Mouse (Mus musculus): ENCODE results near the gene Luc7l2. TPM values are rescaled to one million over a fixed set of nuclear protein-coding genes. Genes with fewer than 3 reads are reported as not detected.
A peak's percentile ranks its signal among the peaks of the same experiment; 100 is the strongest.
"Not testable (repeated sequence)": the region's sequence is repeated elsewhere in the genome, so short reads cannot be mapped to it uniquely, and the experiment has no call there.

Gene Luc7l2
- total and polyA plus RNA-seq, 3 experiments = 28.1 to 99.9 (median 91.7) TPM

DNA sequence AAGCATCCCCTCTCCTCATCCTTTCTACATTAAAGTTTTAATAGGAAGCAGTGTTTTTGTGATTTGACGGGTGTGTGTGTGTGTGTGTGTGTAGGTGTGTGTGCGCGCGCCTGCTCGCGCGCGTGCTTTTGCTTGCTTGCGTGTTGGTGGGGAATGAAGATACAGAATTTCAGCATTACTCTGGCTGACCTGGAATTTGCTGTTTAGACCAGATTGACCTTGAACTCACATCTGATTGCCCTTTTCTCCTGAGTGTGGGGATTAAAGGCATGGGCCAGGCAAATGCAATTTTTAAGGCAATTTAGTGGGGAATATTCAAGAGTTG lies 15.8 kb upstream of the Luc7l2 start:
- Histone ChIP-seq H3K79me2 (replicated peaks; ENCODE audit: control insufficient read depth, insufficient read depth, low read length) (no peaks in the 10 kb centered on the region), H3K9ac (ENCODE audit: low read depth, low read length) (peak overlapping the region; percentile 93), H3K4me3 (peak overlapping the region; percentile 79), H3K36me3 (ENCODE audit: control insufficient read depth, insufficient read depth, low read length) (no peaks in the 10 kb centered on the region), H3K4me1 (ENCODE audit: control insufficient read depth, insufficient read depth, low read length) (peaks cover 2% of the 10 kb centered on the region; the same call in 1 of the 2 replicates), H3K27me3 (ENCODE audit: control insufficient read depth, insufficient read depth, low read length) (no peaks in the 10 kb centered on the region), H3K27ac (peak overlapping the region; percentile 99)
- no peak for DNase-seq
- 0 out of 2 replicates have a peak, but pooled peaks have one; percentile 44 for TF ChIP-seq EP300 (IDR thresholded peaks at IDR 0.05; ENCODE audit: insufficient read depth, low read depth, low read length)
- no peak for TF ChIP-seq CTCF (IDR thresholded peaks at IDR 0.05)
- TF ChIP-seq POLR2A (IDR thresholded peaks at IDR 0.05; ENCODE audit: insufficient read depth, low read depth, low read length) = no peak
- intact Hi-C loops (cut with DNase I) = loop anchor here (10.0 kb wide), 2 partner anchors 181 to 339 kb away; partner anchors contain the start of genes Hipk2, Tbxas1 and Zc3hav1
- under 1% methylated on average over 9 of the region's 9 CpGs for WGBS

DNA sequence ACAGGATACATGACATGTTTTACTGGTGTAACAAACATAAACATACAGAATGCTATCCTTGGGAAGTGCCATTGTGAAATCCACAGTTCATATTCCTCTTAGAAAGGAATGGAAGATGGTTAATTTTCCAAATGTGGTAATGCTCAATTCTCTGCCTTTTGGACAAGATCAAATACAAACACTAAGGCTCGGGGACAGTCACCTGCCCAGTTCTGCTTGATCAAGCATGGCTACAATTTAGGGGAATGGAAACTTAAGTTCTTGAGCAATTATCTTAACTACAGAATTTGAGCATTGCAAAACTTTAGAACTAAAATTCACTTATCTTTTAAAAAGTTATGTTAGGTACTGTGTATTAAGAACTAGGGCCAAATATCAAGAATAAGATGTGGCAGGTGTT lies 15.3 kb upstream of the Luc7l2 start:
- WGBS = 93% methylated on average over 1 of the region's 1 CpGs
- Histone ChIP-seq H3K36me3 (ENCODE audit: control insufficient read depth, insufficient read depth, low read length) (no peaks in the 10 kb centered on the region), H3K27ac (peak overlapping the region; percentile 99)

DNA sequence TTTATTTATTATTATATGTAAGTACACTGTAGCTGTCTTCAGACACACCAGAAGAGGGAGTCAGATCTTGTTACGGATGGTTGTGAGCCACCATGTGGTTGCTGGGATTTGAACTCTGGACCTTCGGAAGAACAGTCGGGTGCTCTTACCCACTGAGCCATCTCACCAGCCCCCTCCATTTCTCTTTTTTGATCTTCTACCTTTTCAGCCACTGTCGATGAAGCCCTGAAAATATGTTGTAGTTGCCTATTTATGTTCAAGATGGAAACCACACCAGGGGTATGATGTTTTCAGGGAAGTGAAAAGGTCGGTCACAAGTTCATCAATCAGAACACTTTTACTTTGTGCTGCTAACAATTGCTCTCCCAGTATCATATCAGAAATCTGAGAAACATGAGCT lies 7.0 kb upstream of the Luc7l2 start:
- DNase-seq; intact Hi-C loops (cut with DNase I); H3K9ac ChIP-seq (ENCODE audit: low read depth, low read length); H3K27ac ChIP-seq; H3K4me1 ChIP-seq (ENCODE audit: control insufficient read depth, insufficient read depth, low read length); H3K27me3 ChIP-seq (ENCODE audit: control insufficient read depth, insufficient read depth, low read length); H3K4me3 ChIP-seq; H3K36me3 ChIP-seq (ENCODE audit: control insufficient read depth, insufficient read depth, low read length); H3K79me2 ChIP-seq (replicated peaks; ENCODE audit: control insufficient read depth, insufficient read depth, low read length): not testable (repeated sequence)
- WGBS = 89% methylated on average over 5 of the region's 5 CpGs

More for the DNA sequence above, 15.3 kb upstream of the Luc7l2 start:
- DNase-seq = no peak
- Histone ChIP-seq H3K79me2 (replicated peaks; ENCODE audit: control insufficient read depth, insufficient read depth, low read length) (no peaks in the 10 kb centered on the region), H3K4me1 (ENCODE audit: control insufficient read depth, insufficient read depth, low read length) (peaks cover 2% of the 10 kb centered on the region; the same call in 1 of the 2 replicates), H3K27me3 (ENCODE audit: control insufficient read depth, insufficient read depth, low read length) (no peaks in the 10 kb centered on the region), H3K9ac (ENCODE audit: low read depth, low read length) (no peak overlapping the region), H3K4me3 (peak overlapping the region; percentile 79)
- intact Hi-C loops (cut with DNase I) = loop anchor here (10.0 kb wide), 2 partner anchors 181 to 339 kb away; partner anchors contain the start of genes Hipk2, Tbxas1 and Zc3hav1
- TF ChIP-seq CTCF (IDR thresholded peaks at IDR 0.05) = no peak
- TF ChIP-seq POLR2A (IDR thresholded peaks at IDR 0.05; ENCODE audit: insufficient read depth, low read depth, low read length) = no peak
- no peak for TF ChIP-seq EP300 (IDR thresholded peaks at IDR 0.05; ENCODE audit: insufficient read depth, low read depth, low read length)

DNA sequence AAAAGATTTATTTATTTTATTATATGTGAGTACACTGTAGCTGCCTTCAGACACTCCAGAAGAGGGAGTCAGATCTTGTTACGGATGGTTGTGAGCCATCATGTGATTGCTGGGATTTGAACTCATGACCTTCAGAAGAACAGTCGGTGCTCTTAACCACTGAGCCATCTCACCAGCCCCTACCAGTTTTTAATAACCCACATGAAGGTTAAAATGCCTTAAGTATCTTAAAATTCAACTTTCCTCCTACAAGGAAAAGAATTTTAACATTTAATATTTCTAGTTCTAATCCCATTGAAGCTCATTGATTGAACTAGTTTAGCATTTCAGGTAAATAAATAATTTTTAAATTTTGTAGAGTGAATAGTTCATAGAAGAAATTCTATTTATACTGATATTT lies 4.1 kb upstream of the Luc7l2 start:
- intact Hi-C loops (cut with DNase I); H3K27ac ChIP-seq: not testable (repeated sequence)
- WGBS = 87% methylated on average over 2 of the region's 2 CpGs

DNA sequence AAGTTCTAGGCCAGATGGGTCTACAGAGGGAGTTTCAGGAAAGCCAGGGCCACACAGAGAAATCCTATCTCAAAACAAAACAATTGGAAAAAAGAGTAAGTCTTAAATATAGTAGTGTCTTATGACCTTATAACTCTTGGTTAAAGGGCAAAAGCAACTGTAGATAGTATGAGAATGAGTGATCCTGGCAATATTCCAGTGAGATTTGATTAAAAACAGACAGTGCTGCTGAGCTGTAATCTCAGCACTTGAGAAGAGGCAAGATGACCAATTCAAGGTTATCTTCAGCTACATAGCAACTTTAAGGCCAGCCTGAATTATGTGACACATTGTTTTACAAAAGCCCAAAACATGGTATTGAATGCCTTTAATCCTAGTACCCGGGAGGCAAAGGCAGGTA lies 3.4 kb upstream of the Luc7l2 start:
- H3K27me3 ChIP-seq (ENCODE audit: control insufficient read depth, insufficient read depth, low read length) = no peaks in the 10 kb centered on the region
- H3K79me2 ChIP-seq (replicated peaks; ENCODE audit: control insufficient read depth, insufficient read depth, low read length) = no peaks in the 10 kb centered on the region
- peak overlapping the region; percentile 21 for H3K27ac ChIP-seq
- WGBS = 39% methylated on average over 1 of the region's 1 CpGs
- H3K9ac ChIP-seq (ENCODE audit: low read depth, low read length) = no peak overlapping the region
- intact Hi-C loops (cut with DNase I) = no loop called here
- no peak for DNase-seq
- TF ChIP-seq CTCF (IDR thresholded peaks at IDR 0.05) (no peak), POLR2A (IDR thresholded peaks at IDR 0.05; ENCODE audit: insufficient read depth, low read depth, low read length) (no peak), EP300 (IDR thresholded peaks at IDR 0.05; ENCODE audit: insufficient read depth, low read depth, low read length) (no peak)
- H3K4me1 ChIP-seq (ENCODE audit: control insufficient read depth, insufficient read depth, low read length) = peaks cover 2% of the 10 kb centered on the region; the same call in 1 of the 2 replicates
- H3K36me3 ChIP-seq (ENCODE audit: control insufficient read depth, insufficient read depth, low read length) = peaks cover 2% of the 10 kb centered on the region; the same call in 1 of the 2 replicates
- no peak overlapping the region for H3K4me3 ChIP-seq

More for the DNA sequence above, 4.1 kb upstream of the Luc7l2 start:
- H3K9ac ChIP-seq (ENCODE audit: low read depth, low read length); DNase-seq; H3K4me3 ChIP-seq; H3K36me3 ChIP-seq (ENCODE audit: control insufficient read depth, insufficient read depth, low read length); H3K79me2 ChIP-seq (replicated peaks; ENCODE audit: control insufficient read depth, insufficient read depth, low read length); H3K27me3 ChIP-seq (ENCODE audit: control insufficient read depth, insufficient read depth, low read length); H3K4me1 ChIP-seq (ENCODE audit: control insufficient read depth, insufficient read depth, low read length): not testable (repeated sequence)

DNA sequence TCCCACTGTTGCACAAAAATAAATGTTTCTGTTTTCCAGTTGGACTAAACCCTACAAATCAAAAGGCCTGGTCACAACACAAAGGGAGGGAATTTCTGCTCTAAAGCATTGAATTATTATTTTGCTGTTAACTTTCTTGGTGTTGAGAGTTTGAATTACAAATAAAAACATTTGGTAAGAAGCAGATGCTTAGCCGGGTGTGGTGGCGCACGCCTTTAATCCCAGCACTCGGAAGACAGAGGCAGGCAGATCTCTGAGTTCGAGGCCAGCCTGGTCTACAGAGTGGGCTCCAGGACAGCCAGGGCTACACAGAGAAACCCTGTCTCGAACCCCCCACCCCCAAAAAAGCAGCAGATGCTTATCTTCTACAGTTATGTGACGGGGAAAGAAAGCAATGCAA lies 2.5 kb upstream of the Luc7l2 start:
- 96% methylated on average over 7 of the region's 7 CpGs for WGBS
- H3K27me3 ChIP-seq (ENCODE audit: control insufficient read depth, insufficient read depth, low read length); H3K9ac ChIP-seq (ENCODE audit: low read depth, low read length); H3K4me3 ChIP-seq; H3K36me3 ChIP-seq (ENCODE audit: control insufficient read depth, insufficient read depth, low read length); intact Hi-C loops (cut with DNase I); DNase-seq; H3K79me2 ChIP-seq (replicated peaks; ENCODE audit: control insufficient read depth, insufficient read depth, low read length); H3K4me1 ChIP-seq (ENCODE audit: control insufficient read depth, insufficient read depth, low read length); H3K27ac ChIP-seq: not testable (repeated sequence)

DNA sequence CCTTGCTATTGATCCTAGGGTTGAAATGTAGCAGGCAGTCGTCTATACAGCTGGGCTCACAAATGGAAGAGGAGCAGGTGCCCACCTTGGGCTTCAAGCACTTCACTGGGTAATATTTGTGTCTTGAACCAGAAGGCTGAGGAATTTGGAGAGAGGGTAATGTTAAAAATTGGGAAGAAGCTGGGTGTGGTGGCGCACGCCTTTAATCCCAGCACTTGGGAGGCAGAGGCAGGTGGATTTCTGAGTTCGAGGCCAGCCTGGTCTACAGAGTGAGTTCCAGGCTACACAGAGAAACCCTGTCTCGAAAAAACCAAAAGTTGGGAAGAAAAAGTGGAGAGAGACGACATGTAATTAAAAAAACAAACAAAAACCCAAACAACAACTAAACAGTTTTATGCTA lies 1.3 kb upstream of the Luc7l2 start:
- H3K27me3 ChIP-seq (ENCODE audit: control insufficient read depth, insufficient read depth, low read length); H3K36me3 ChIP-seq (ENCODE audit: control insufficient read depth, insufficient read depth, low read length); H3K79me2 ChIP-seq (replicated peaks; ENCODE audit: control insufficient read depth, insufficient read depth, low read length); H3K4me1 ChIP-seq (ENCODE audit: control insufficient read depth, insufficient read depth, low read length); DNase-seq: not testable (repeated sequence)
- Histone ChIP-seq H3K4me3 (peak overlapping the region; percentile 64), H3K27ac (peak overlapping the region; percentile 97), H3K9ac (ENCODE audit: low read depth, low read length) (peak overlapping the region; percentile 41; the same call in 1 of the 2 replicates)
- intact Hi-C loops (cut with DNase I) = loop anchor here (1.0 kb wide), 1 partner anchor 16 kb away; no protein-coding TSS in a partner anchor
- 74% methylated on average over 6 of the region's 6 CpGs for WGBS

All from heart, adult 2 months (tissue).